Mouse (Mus musculus): ENCODE data around the gene Tet2. TPM values are rescaled to one million over a fixed set of nuclear protein-coding genes. Genes with fewer than 3 reads are reported as not detected.

The Tet2 gene
- polyA plus RNA-seq, 1 experiment from 2014 or later, result 14.5 TPM

- Histone ChIP-seq H3K4me2 (no peak overlapping the region), H3K4me1 (no peaks in the 10 kb centered on the region), H3K27ac (no peak overlapping the region), H3K4me3 (replicated peaks) (no peak overlapping the region), H3K27me3 (replicated peaks) (no peaks in the 10 kb centered on the region), H3K36me3 (no peaks in the 10 kb centered on the region), H3K9me3 (no peaks in the 10 kb centered on the region), H3K9ac (no peak overlapping the region)
- ATAC-seq (ENCODE audit: insufficient read depth, low FRiP score, low read depth), result no peak
- 73% methylated on average over 4 of the region's 4 CpGs for WGBS
These were observed 116.9 kb downstream of the Tet2 start for GRCm38 (mm10) chr3:133428003-133428402.

GRCm38 (mm10) chr3:133423073-133423472 is 121.9 kb downstream of the Tet2 start:
- H3K36me3 ChIP-seq, result no peaks in the 10 kb centered on the region
- no peak overlapping the region for H3K4me3 ChIP-seq (replicated peaks)
- H3K4me2 ChIP-seq, result no peak overlapping the region
- no peaks in the 10 kb centered on the region for H3K4me1 ChIP-seq
- H3K27me3 ChIP-seq (replicated peaks), result no peaks in the 10 kb centered on the region
- H3K9me3 ChIP-seq, result no peaks in the 10 kb centered on the region
- H3K9ac ChIP-seq, result no peak overlapping the region
- ATAC-seq (ENCODE audit: insufficient read depth, low FRiP score, low read depth), result no peak
- H3K27ac ChIP-seq, result no peak overlapping the region

- no peak overlapping the region for H3K27ac ChIP-seq
- no peak overlapping the region for H3K4me2 ChIP-seq
- no peak overlapping the region for H3K4me3 ChIP-seq (replicated peaks)
- H3K9me3 ChIP-seq, result no peaks in the 10 kb centered on the region
- H3K27me3 ChIP-seq (replicated peaks), result no peaks in the 10 kb centered on the region
- no peak overlapping the region for H3K9ac ChIP-seq
- ATAC-seq (ENCODE audit: insufficient read depth, low FRiP score, low read depth), result no peak
- WGBS, result 93% methylated on average over 4 of the region's 4 CpGs
- no peaks in the 10 kb centered on the region for H3K4me1 ChIP-seq
- H3K36me3 ChIP-seq, result no peaks in the 10 kb centered on the region
These were observed 130.2 kb downstream of the Tet2 start for GRCm38 (mm10) chr3:133414747-133415146.

Small RNA genes lying within 50 kb of the gene (microRNA-seq; reads per million reads assigned to microRNA genes)
- not detected for gene Gm25042

Other genes with a start within 250 kb of the Tet2 start
- gene Ppa2, start 235.0 kb downstream of the Tet2 start, polyA plus RNA-seq (2015; fragmentation: Nextera tagmentation; extraction: Ambion mirVana), result 95.6 and 103 TPM in 2 replicates

Measured in stomach, embryonic 15.5 days (tissue).